Mouse (Mus musculus): ENCODE measurements around the gene Myo1d. TPM values are rescaled to one million over a fixed set of nuclear protein-coding genes. Genes with fewer than 3 reads are reported as not detected.

Myo1d gene
- polyA plus RNA-seq (2015; fragmentation: Nextera tagmentation; extraction: Ambion mirVana) = 14.4 and 15.8 TPM in 2 replicates

DNA sequence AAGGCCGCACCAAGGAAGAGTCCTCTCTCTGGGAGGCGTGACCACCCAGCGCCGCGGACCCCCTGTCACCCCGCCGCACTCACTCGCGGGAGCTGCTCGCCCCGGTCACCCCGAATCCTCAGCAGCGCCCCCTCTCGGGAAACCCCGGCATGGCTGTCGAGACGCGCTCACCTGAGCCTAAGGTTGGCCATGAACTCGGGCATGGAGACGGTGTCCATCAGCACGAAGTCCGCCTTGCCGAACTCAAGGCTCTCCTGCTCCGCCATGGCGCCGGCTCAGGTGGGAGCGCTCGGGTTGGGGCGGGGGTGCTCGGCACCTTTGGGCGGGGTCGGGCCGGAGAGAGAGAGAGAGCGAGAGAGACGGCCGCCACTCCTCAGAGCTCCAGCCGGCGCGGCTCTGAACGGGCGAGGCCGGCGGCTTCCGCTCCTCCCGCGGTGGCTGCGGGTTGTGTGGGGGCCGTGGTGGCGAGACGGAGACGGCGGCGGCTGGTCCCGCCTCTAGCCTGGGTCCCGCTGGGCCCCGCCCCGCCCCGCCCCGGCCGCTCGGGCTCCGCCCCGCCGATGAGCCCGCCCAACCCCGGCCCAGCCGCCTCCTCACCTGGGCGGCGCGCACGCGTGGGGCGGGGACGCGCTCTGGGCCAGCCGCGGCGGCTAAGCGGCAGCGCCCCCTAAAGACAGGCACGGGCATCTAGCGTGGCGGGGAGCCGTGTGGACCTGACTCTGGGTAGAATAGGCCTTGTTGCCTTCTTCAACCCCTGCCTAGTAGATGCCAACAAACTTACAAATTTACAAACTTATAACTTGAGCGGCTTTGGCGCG lies at the start of gene Myo1d:
Myo1d (minus strand) TSS at position 499 of the 818 bp plus-strand sequence.
- no peaks in the 10 kb centered on the region for H3K9me3 ChIP-seq (replicated peaks)
- WGBS = under 1% methylated on average over 83 of the region's 87 CpGs
- no peaks in the 10 kb centered on the region for H3K36me3 ChIP-seq
- no peaks in the 10 kb centered on the region for H3K27me3 ChIP-seq
- H3K4me2 ChIP-seq = peak within 1 kb of the TSS; percentile 88
- ATAC-seq (replicated peaks; ENCODE audit: low FRiP score) = peak; percentile 95
- H3K27ac ChIP-seq = peak within 1 kb of the TSS; percentile 88
- peaks cover 21% of the 10 kb centered on the region for H3K4me1 ChIP-seq
- peak within 1 kb of the TSS; percentile 66 for H3K9ac ChIP-seq
- peak within 1 kb of the TSS; percentile 82 for H3K4me3 ChIP-seq (replicated peaks)

GRCm38 (mm10) chr11:80821794-80822193 lies 42.0 kb upstream of the Myo1d start:
- no peak overlapping the region for H3K4me2 ChIP-seq

DNA sequence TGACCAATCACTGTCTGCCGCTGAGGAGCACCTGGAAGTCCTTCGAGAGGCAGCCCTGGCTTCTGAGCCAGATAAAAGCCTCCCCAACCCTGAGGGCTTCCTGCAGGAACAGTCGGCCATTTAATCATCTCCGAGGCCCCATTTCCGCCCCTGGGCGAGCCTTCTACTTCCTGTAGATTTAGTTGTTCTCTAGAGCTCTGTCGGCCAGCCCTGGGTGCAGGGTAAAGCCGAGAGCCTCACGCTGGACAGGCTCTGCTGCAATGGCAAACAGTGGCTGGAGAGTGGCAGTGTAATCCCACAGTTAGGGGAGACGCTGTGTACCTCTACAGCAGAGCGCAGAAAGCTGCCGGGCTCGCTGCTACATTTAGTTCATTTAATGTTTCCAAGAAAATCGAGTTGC lies 41.5 kb upstream of the Myo1d start:
- Histone ChIP-seq H3K27me3 (no peaks in the 10 kb centered on the region), H3K4me3 (replicated peaks) (no peak overlapping the region), H3K9ac (no peak overlapping the region), H3K36me3 (peaks cover 60% of the 10 kb centered on the region), H3K27ac (peak overlapping the region; percentile 45; the same call in 1 of the 2 replicates), H3K9me3 (replicated peaks) (no peaks in the 10 kb centered on the region), H3K4me2 (no peak overlapping the region; the same call in 1 of the 2 replicates), H3K4me1 (peaks cover 15% of the 10 kb centered on the region)
- WGBS = 55% methylated on average over 14 of the region's 14 CpGs
- ATAC-seq (replicated peaks; ENCODE audit: low FRiP score) = no peak

More at GRCm38 (mm10) chr11:80821794-80822193, 42.0 kb upstream of the Myo1d start:
- H3K27ac ChIP-seq = 0 out of 2 replicates have a peak overlapping the region, but pooled peaks have one; percentile 45
- H3K4me1 ChIP-seq = peaks cover 15% of the 10 kb centered on the region
- 77% methylated on average over 9 of the region's 9 CpGs for WGBS
- no peak for ATAC-seq (replicated peaks; ENCODE audit: low FRiP score)
- H3K9ac ChIP-seq = no peak overlapping the region
- H3K4me3 ChIP-seq (replicated peaks) = no peak overlapping the region
- H3K9me3 ChIP-seq (replicated peaks) = no peaks in the 10 kb centered on the region
- peaks cover 55% of the 10 kb centered on the region for H3K36me3 ChIP-seq
- H3K27me3 ChIP-seq = no peaks in the 10 kb centered on the region

DNA sequence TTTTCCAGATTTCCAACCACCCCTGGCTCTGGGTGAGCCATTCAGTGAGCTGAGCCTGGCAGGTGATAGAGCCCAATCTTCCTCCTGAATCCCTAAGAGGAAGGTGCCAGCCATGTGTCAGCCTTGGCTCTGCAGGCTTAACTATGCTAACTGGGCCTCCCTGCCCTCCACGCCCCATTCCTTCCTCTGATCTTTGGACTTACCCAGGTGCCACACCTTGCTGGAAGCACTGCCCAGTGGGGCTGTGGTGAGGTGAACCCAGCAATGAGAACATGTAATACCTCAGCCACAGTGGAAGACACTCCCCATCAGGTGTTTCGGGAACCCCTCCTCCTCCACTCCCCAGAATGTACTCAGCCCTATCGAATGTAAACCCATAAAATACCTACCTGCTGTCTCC lies 40.3 kb upstream of the Myo1d start:
- peaks cover 15% of the 10 kb centered on the region for H3K4me1 ChIP-seq
- H3K4me2 ChIP-seq = no peak overlapping the region
- H3K27me3 ChIP-seq = no peaks in the 10 kb centered on the region
- ATAC-seq (replicated peaks; ENCODE audit: low FRiP score) = no peak
- H3K4me3 ChIP-seq (replicated peaks) = no peak overlapping the region
- no peaks in the 10 kb centered on the region for H3K9me3 ChIP-seq (replicated peaks)
- no peak overlapping the region for H3K27ac ChIP-seq
- no peak overlapping the region for H3K9ac ChIP-seq
- peaks cover 72% of the 10 kb centered on the region for H3K36me3 ChIP-seq
- WGBS = 79% methylated on average over 3 of the region's 3 CpGs

DNA sequence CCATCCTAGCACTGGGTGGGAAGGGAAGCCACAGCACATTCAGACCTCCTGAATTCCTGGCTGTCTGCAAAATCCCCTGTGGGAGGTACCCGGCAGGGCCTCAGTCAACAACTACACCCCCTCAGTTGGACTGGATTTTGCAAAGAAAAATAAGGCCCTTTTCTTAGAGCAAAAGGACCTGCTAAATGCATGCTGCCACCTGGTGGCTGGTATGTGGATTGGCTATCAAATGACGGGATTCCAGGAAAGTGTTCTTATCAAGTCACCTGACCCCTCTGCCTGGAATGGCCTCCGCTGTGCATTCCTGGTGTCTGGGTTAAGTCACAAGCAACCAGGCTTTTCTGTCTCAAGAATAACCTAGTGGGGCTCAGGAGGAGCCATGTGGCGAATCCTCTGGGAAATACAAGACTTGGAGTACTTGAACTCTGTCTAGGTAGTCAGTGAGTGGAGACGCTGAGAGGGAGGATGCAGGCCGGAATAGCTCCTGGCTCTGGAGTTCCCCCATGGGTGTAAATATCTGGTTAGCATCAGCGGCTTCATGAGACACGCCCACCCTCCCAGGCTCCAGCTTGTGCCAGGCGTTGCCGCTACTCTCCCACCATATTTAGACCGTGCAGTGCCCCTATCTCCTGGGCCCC lies 38.4 kb upstream of the Myo1d start:
- Histone ChIP-seq H3K9me3 (replicated peaks) (no peaks in the 10 kb centered on the region), H3K4me3 (replicated peaks) (no peak overlapping the region), H3K4me1 (peaks cover 15% of the 10 kb centered on the region), H3K4me2 (peak overlapping the region; percentile 30), H3K9ac (no peak overlapping the region), H3K27me3 (no peaks in the 10 kb centered on the region), H3K27ac (peak overlapping the region; percentile 65), H3K36me3 (peaks cover 82% of the 10 kb centered on the region)
- ATAC-seq (replicated peaks; ENCODE audit: low FRiP score) = peak; percentile 63
- 46% methylated on average over 11 of the region's 11 CpGs for WGBS

GRCm38 (mm10) chr11:80815354-80815753 lies 35.5 kb upstream of the Myo1d start:
- Histone ChIP-seq H3K9ac (no peak overlapping the region), H3K36me3 (peaks cover 65% of the 10 kb centered on the region), H3K27me3 (no peaks in the 10 kb centered on the region), H3K27ac (no peak overlapping the region), H3K9me3 (replicated peaks) (no peaks in the 10 kb centered on the region), H3K4me3 (replicated peaks) (no peak overlapping the region), H3K4me2 (no peak overlapping the region), H3K4me1 (peaks cover 35% of the 10 kb centered on the region)
- no peak for ATAC-seq (replicated peaks; ENCODE audit: low FRiP score)
- WGBS = 85% methylated on average over 7 of the region's 7 CpGs

- peak overlapping the region; percentile 91 for H3K27ac ChIP-seq
- ATAC-seq (replicated peaks; ENCODE audit: low FRiP score) = no peak
- no peaks in the 10 kb centered on the region for H3K27me3 ChIP-seq
- WGBS = 15% methylated on average over 5 of the region's 5 CpGs
- H3K9ac ChIP-seq = peak overlapping the region; percentile 71
- peaks cover 39% of the 10 kb centered on the region for H3K36me3 ChIP-seq
- no peaks in the 10 kb centered on the region for H3K9me3 ChIP-seq (replicated peaks)
- peak overlapping the region; percentile 64 for H3K4me3 ChIP-seq (replicated peaks)
- H3K4me2 ChIP-seq = peak overlapping the region; percentile 87
- H3K4me1 ChIP-seq = peaks cover 38% of the 10 kb centered on the region
Measured at GRCm38 (mm10) chr11:80811156-80811555, 31.3 kb upstream of the Myo1d start.

GRCm38 (mm10) chr11:80809993-80810821 lies 30.4 kb upstream of the Myo1d start, which contains the start of gene Tmem98:
TSS of gene Tmem98 (plus strand) at chr11:80810175.
- Histone ChIP-seq H3K9ac (peak within 1 kb of the TSS; percentile 71), H3K9me3 (replicated peaks) (no peaks in the 10 kb centered on the region), H3K27ac (peak within 1 kb of the TSS; percentile 91), H3K4me3 (replicated peaks) (peak within 1 kb of the TSS; percentile 64), H3K36me3 (peaks cover 30% of the 10 kb centered on the region), H3K4me1 (peaks cover 38% of the 10 kb centered on the region), H3K4me2 (peak within 1 kb of the TSS; percentile 87), H3K27me3 (no peaks in the 10 kb centered on the region)
- ATAC-seq (replicated peaks; ENCODE audit: low FRiP score) = peak; percentile 85
- WGBS = 1% methylated on average over 44 of the region's 54 CpGs

GRCm38 (mm10) chr11:80809666-80809992 lies 29.8 kb upstream of the Myo1d start:
- peak overlapping the region; percentile 87 for H3K4me2 ChIP-seq
- peaks cover 25% of the 10 kb centered on the region for H3K36me3 ChIP-seq
- H3K27ac ChIP-seq = peak overlapping the region; percentile 91
- peak overlapping the region; percentile 64 for H3K4me3 ChIP-seq (replicated peaks)
- peaks cover 38% of the 10 kb centered on the region for H3K4me1 ChIP-seq
- H3K27me3 ChIP-seq = no peaks in the 10 kb centered on the region
- WGBS = 8% methylated on average over 5 of the region's 6 CpGs
- H3K9ac ChIP-seq = no peak overlapping the region
- ATAC-seq (replicated peaks; ENCODE audit: low FRiP score) = no peak
- no peaks in the 10 kb centered on the region for H3K9me3 ChIP-seq (replicated peaks)

DNA sequence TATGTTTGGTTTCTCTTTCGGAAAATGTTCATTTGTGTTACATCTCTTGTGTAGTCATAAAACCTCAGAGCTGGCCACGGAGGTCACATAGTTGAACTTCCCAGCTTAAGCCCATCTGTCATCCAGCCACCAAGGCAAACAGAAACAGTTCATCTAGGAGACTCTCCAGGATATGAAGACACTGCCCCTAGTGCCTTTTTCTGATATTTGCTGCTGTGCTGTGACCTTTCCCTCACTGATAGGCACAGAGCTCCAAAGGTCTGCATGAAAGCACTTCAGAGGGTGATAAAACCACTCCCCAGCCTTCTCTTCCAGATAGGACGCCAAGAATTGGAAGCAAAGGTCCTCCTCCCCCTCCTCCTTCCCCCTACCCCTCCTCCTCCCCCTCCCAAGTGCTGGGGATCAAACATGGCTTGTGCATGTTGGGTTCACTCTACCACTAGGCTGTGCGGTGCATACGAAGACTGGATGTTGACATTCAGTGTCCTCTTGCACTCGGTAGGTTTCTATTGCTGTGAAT lies 28.8 kb upstream of the Myo1d start:
- Histone ChIP-seq H3K4me3 (replicated peaks) (no peak overlapping the region), H3K27me3 (no peaks in the 10 kb centered on the region), H3K27ac (no peak overlapping the region), H3K9ac (no peak overlapping the region), H3K36me3 (peaks cover 14% of the 10 kb centered on the region), H3K9me3 (replicated peaks) (no peaks in the 10 kb centered on the region), H3K4me1 (peaks cover 38% of the 10 kb centered on the region), H3K4me2 (no peak overlapping the region)
- ATAC-seq (replicated peaks; ENCODE audit: low FRiP score) = no peak
- WGBS = 50% methylated on average over 6 of the region's 6 CpGs

DNA sequence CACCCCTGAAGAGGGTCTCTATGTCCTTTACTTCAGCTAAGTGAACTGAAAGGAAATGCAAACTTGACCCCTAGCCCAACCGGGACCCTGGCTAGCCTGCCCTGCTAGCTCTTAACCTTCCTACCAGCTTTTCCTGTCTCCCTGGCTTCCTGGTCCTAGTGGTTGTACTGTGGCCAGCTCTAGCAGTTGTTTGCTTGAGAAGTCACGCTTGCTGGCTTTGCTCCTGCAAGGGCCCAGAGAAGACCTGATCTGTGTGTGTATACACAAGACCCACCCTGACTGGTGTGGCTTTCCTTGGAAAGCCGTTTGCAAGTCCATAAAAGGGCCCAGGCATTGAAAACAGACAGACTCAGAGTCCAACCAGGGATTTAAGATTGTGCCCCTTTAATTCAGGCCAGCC lies 22.9 kb upstream of the Myo1d start:
- H3K27me3 ChIP-seq = no peaks in the 10 kb centered on the region
- H3K4me1 ChIP-seq = peaks cover 6% of the 10 kb centered on the region; the same call in 1 of the 2 replicates
- no peak overlapping the region for H3K4me2 ChIP-seq
- 38% methylated on average over 3 of the region's 3 CpGs for WGBS
- H3K36me3 ChIP-seq = no peaks in the 10 kb centered on the region
- H3K9ac ChIP-seq = no peak overlapping the region
- no peak for ATAC-seq (replicated peaks; ENCODE audit: low FRiP score)
- no peak overlapping the region for H3K4me3 ChIP-seq (replicated peaks)
- H3K27ac ChIP-seq = peak overlapping the region; percentile 38; the same call in 1 of the 2 replicates
- no peaks in the 10 kb centered on the region for H3K9me3 ChIP-seq (replicated peaks)
